Mouse (Mus musculus): ENCODE measurements around the gene Aldh3a1. TPM values are rescaled to one million over a fixed set of nuclear protein-coding genes. Genes with fewer than 3 reads are reported as not detected.

Gene Aldh3a1
- polyA plus RNA-seq, 1 experiment from 2014 or later = not detected

- Histone ChIP-seq H3K27me3 (ENCODE audit: low read depth, poor library complexity, severe bottlenecking) (no peaks in the 10 kb centered on the region), H3K9me3 (replicated peaks) (no peaks in the 10 kb centered on the region), H3K36me3 (no peaks in the 10 kb centered on the region), H3K4me1 (no peaks in the 10 kb centered on the region), H3K27ac (replicated peaks) (no peak overlapping the region), H3K4me3 (no peak overlapping the region)
- no peak for DNase-seq (ENCODE audit: low spot score)
- WGBS = 85% methylated on average over 2 of the region's 2 CpGs
These were observed 4.5 kb upstream of the Aldh3a1 start for GRCm38 (mm10) chr11:61202810-61203209.

DNA sequence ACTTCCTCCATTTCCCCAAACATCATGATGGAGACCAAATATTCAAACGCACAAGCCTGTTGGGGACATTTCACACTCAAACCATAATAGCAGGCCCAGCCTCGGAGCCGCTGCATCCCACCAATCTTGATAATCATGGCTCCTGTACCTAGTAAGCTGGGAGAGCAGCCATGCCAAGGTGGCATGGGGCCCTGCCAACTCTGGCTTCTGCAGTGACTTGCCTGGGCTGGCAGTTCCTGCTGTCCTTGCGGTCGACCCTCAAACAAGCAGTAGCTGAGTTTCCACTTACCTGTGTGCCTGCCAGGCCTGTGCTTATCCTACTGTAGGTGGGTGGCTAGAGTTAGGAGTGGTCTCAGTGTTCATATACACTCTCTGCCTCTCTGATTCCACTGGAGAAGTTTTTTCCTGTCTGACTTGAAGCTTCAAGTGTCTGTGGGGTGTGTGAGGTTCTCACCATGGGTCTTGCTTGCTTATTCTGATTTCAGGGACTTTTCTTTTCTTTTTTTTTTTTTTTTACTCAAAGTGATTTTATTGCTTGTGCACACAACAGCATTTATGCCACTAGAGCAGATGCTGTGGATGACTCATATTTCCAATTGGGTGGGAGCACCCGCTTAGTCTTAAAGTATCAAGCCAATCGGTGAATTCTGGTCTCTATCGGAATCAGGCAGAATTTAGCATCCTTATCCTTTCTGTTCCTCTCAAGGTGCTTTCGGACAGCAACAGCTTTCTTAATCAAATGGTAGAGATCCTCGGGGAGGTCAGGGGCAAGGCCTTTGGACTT is 2.0 kb upstream of the Aldh3a1 start:
- peaks cover under 1% of the 10 kb centered on the region; the same call in 1 of the 2 replicates for H3K27me3 ChIP-seq (ENCODE audit: low read depth, poor library complexity, severe bottlenecking)
- no peaks in the 10 kb centered on the region for H3K4me1 ChIP-seq
- no peak overlapping the region for H3K27ac ChIP-seq (replicated peaks)
- no peak overlapping the region for H3K4me3 ChIP-seq
- 94% methylated on average over 10 of the region's 10 CpGs for WGBS
- H3K36me3 ChIP-seq = no peaks in the 10 kb centered on the region
- H3K9me3 ChIP-seq (replicated peaks) = no peaks in the 10 kb centered on the region
- no peak for DNase-seq (ENCODE audit: low spot score)

DNA sequence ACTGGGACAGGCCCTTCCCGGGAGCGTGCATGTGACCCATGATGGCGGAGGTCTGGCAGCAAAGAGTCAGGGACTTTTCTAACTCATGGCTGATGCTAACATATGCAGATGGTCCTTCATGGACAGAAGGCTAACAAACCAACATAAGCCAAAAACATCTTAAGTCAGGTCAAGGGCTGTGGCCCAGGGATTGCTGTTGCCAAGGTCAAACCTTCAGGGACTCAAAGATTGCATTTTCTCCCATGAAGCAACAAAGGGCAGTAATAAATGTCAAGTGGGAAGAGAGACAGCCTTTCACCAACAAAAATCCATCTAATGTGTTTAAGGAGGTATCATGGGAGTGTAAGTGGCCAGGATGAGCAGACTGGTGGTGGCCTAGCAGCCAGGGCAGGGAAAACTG is 1.2 kb upstream of the Aldh3a1 start:
- Histone ChIP-seq H3K9me3 (replicated peaks) (no peaks in the 10 kb centered on the region), H3K36me3 (no peaks in the 10 kb centered on the region), H3K27ac (replicated peaks) (no peak overlapping the region), H3K27me3 (ENCODE audit: low read depth, poor library complexity, severe bottlenecking) (peaks cover 7% of the 10 kb centered on the region), H3K4me3 (no peak overlapping the region), H3K4me1 (no peaks in the 10 kb centered on the region)
- WGBS = 91% methylated on average over 3 of the region's 3 CpGs
- DNase-seq (ENCODE audit: low spot score) = no peak

- no peak overlapping the region for H3K27ac ChIP-seq (replicated peaks)
- H3K9me3 ChIP-seq (replicated peaks) = no peaks in the 10 kb centered on the region
- 86% methylated on average over 10 of the region's 10 CpGs for WGBS
- DNase-seq (ENCODE audit: low spot score) = no peak
- H3K4me3 ChIP-seq = no peak overlapping the region
- peaks cover 5% of the 10 kb centered on the region for H3K4me1 ChIP-seq
- no peaks in the 10 kb centered on the region for H3K36me3 ChIP-seq
- H3K27me3 ChIP-seq (ENCODE audit: low read depth, poor library complexity, severe bottlenecking) = peaks cover 28% of the 10 kb centered on the region
These were observed 979 bp downstream of the Aldh3a1 start for GRCm38 (mm10) chr11:61208316-61208715.

DNA sequence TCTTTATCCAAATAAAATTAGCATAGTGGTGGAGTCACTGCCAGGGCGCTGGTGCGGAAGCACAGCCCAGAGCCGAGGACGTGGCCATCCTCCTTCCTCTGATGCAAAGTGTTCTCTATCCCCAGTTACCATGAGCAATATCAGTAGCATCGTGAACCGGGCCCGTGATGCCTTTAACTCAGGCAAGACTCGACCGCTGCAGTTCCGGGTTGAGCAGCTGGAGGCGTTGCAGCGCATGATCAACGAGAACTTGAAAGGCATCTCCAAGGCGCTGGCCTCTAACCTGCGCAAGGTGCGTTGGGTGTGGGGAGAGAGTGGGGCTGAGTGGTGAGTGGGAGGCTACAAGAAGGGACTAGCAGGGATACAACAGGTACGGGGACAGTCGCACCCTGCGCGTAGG is 4.8 kb downstream of the Aldh3a1 start:
- H3K9me3 ChIP-seq (replicated peaks) = no peaks in the 10 kb centered on the region
- peaks cover 5% of the 10 kb centered on the region for H3K4me1 ChIP-seq
- no peak overlapping the region for H3K4me3 ChIP-seq
- 41% methylated on average over 20 of the region's 20 CpGs for WGBS
- no peak for DNase-seq (ENCODE audit: low spot score)
- no peak overlapping the region for H3K27ac ChIP-seq (replicated peaks)
- peaks cover 34% of the 10 kb centered on the region for H3K27me3 ChIP-seq (ENCODE audit: low read depth, poor library complexity, severe bottlenecking)
- H3K36me3 ChIP-seq = no peaks in the 10 kb centered on the region

- Histone ChIP-seq H3K4me1 (peaks cover 5% of the 10 kb centered on the region), H3K27me3 (ENCODE audit: low read depth, poor library complexity, severe bottlenecking) (peaks cover 29% of the 10 kb centered on the region), H3K4me3 (no peak overlapping the region), H3K36me3 (no peaks in the 10 kb centered on the region), H3K9me3 (replicated peaks) (no peaks in the 10 kb centered on the region), H3K27ac (replicated peaks) (no peak overlapping the region)
- no peak for DNase-seq (ENCODE audit: low spot score)
- WGBS = 90% methylated on average over 3 of the region's 3 CpGs
These were observed 8.6 kb downstream of the Aldh3a1 start for GRCm38 (mm10) chr11:61215936-61216335.

DNA sequence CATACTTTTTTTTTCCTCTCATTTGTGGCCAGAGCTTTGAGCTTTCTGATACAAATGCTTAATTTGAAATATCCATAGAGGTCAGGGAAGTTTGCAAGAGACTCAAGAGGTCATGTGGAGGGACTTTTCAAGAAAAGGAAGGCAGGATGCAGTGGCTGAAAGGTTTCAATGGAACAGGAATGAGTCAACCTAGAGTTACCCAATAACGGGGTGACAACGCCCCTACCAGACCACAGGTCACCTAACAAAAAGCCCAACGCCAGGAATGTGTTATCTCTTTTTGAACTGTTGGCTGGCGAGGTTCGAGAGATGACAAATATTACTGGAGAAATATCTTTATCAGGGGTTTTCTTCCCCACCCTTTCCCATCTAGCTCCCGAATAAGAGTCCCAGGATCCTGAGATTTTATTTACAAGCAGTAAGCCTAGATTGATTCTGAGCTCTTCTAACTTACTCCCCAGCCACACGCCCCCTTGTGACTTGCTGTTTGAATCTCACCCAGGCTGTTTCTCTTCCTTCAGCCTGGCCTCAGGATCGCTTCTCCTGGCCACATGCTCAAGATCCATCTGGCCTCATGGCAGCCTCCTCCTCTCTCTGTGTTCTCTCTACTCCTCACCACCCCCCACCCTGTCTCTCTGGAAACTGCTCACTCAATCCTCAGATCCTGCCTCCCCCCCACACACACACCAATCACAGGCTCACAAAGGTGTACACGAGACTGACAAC is 13.0 kb downstream of the Aldh3a1 start:
- Histone ChIP-seq H3K27me3 (ENCODE audit: low read depth, poor library complexity, severe bottlenecking) (no peaks in the 10 kb centered on the region), H3K4me3 (no peak overlapping the region), H3K9me3 (replicated peaks) (no peaks in the 10 kb centered on the region), H3K36me3 (no peaks in the 10 kb centered on the region), H3K27ac (replicated peaks) (no peak overlapping the region), H3K4me1 (no peaks in the 10 kb centered on the region)
- WGBS = 75% methylated on average over 9 of the region's 9 CpGs
- no peak for DNase-seq (ENCODE audit: low spot score)

DNA sequence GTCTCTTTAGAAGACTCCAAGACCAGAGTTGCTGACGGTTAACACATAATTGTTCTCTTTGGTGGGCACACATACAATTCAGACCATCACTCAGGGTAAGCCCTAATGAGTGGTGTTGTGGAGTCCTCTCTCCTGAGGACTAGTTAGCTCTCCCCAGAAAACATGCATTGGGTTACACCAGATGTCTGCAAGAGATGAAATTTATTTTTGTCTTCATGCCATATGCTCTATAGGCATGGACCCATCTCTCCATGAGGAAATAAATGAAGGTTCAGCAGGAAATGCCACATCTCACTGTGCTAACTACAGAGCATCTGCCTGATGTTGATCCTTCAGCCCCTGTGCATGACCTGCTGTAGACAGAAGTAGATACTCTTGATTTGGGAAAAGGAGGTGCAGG is 14.7 kb downstream of the Aldh3a1 start:
- Histone ChIP-seq H3K36me3 (no peaks in the 10 kb centered on the region), H3K4me3 (no peak overlapping the region), H3K4me1 (no peaks in the 10 kb centered on the region), H3K27me3 (ENCODE audit: low read depth, poor library complexity, severe bottlenecking) (no peaks in the 10 kb centered on the region), H3K27ac (replicated peaks) (no peak overlapping the region), H3K9me3 (replicated peaks) (no peaks in the 10 kb centered on the region)
- DNase-seq (ENCODE audit: low spot score) = no peak
- 86% methylated on average over 1 of the region's 1 CpGs for WGBS

GRCm38 (mm10) chr11:61222971-61223745 is 15.8 kb downstream of the Aldh3a1 start:
- H3K4me1 ChIP-seq = no peaks in the 10 kb centered on the region
- H3K27me3 ChIP-seq (ENCODE audit: low read depth, poor library complexity, severe bottlenecking) = no peaks in the 10 kb centered on the region
- no peaks in the 10 kb centered on the region for H3K9me3 ChIP-seq (replicated peaks)
- WGBS = 93% methylated on average over 9 of the region's 9 CpGs
- no peak overlapping the region for H3K27ac ChIP-seq (replicated peaks)
- no peak for DNase-seq (ENCODE audit: low spot score)
- H3K4me3 ChIP-seq = no peak overlapping the region
- no peaks in the 10 kb centered on the region for H3K36me3 ChIP-seq

DNA sequence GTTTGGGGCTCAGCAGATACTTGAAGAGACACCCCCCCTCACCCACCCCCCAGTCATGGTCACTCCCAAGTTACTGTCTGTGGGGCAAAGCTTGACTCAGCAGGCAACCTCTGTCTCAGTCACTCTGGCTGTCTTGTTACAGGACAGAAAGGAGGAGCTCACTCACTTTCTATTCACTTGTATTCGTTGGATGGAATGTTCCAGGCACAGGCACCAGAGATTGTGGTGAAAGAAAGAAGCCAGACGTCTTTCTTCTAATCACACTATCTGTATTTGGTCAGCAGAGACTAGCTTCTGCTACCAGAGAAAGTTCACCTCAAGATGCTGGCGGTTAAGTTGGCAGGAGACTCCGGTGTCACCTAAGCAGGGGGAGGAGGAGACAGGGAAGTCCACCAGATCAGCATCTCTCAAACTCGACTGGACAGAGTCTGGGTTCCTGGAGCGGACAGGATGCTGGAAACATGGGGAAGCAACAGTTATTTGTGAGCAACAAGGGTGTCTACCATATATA is 17.0 kb downstream of the Aldh3a1 start:
- WGBS = 78% methylated on average over 6 of the region's 6 CpGs
- Histone ChIP-seq H3K36me3 (no peaks in the 10 kb centered on the region), H3K27me3 (ENCODE audit: low read depth, poor library complexity, severe bottlenecking) (no peaks in the 10 kb centered on the region), H3K4me1 (no peaks in the 10 kb centered on the region), H3K27ac (replicated peaks) (no peak overlapping the region), H3K4me3 (no peak overlapping the region), H3K9me3 (replicated peaks) (no peaks in the 10 kb centered on the region)
- no peak for DNase-seq (ENCODE audit: low spot score)

- Histone ChIP-seq H3K4me3 (no peak overlapping the region), H3K27me3 (ENCODE audit: low read depth, poor library complexity, severe bottlenecking) (no peaks in the 10 kb centered on the region), H3K9me3 (replicated peaks) (no peaks in the 10 kb centered on the region), H3K4me1 (no peaks in the 10 kb centered on the region), H3K27ac (replicated peaks) (no peak overlapping the region), H3K36me3 (no peaks in the 10 kb centered on the region)
- WGBS = 85% methylated on average over 10 of the region's 10 CpGs
- no peak for DNase-seq (ENCODE audit: low spot score)
These were observed 17.6 kb downstream of the Aldh3a1 start for GRCm38 (mm10) chr11:61224907-61225306.

- 86% methylated on average over 4 of the region's 4 CpGs for WGBS
- H3K36me3 ChIP-seq = no peaks in the 10 kb centered on the region
- no peak overlapping the region for H3K4me3 ChIP-seq
- no peaks in the 10 kb centered on the region for H3K27me3 ChIP-seq (ENCODE audit: low read depth, poor library complexity, severe bottlenecking)
- no peak for DNase-seq (ENCODE audit: low spot score)
- H3K27ac ChIP-seq (replicated peaks) = no peak overlapping the region
- H3K4me1 ChIP-seq = no peaks in the 10 kb centered on the region
- no peaks in the 10 kb centered on the region for H3K9me3 ChIP-seq (replicated peaks)
These were observed 18.2 kb downstream of the Aldh3a1 start for GRCm38 (mm10) chr11:61225511-61225910.
